Mouse (Mus musculus): ENCODE data around the gene Dnajc5.

DNA sequence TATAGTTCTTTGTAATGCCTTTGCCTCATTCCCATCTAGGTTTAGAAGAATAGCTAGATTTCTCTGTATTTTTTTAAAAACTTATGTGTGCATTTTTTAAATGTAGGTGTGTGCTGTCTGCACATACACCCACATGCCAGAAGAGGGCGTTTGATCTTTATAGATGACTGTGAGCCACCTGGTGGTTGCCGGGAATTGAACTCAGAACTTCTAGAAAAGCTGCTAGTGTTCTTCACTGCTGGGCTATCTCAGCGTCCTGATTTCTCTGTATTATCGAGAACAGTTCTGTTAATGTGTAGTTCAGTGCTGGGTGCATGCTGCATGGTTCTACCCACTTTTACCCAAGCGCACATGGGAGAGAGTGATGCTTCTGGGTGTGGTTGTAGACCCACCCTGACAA, 2.5 kb downstream of the Dnajc5 start:
- TF ChIP-seq CTCF (IDR thresholded peaks at IDR 0.05; ENCODE audit: borderline replicate concordance, extremely low read depth, insufficient read depth, insufficient read length) (peak; percentile 42; the same call in 1 of the 2 replicates), POLR2A (IDR thresholded peaks at IDR 0.05; ENCODE audit: borderline replicate concordance, extremely low read depth, insufficient read depth, insufficient read length, poor library complexity, severe bottlenecking) (no peak)

Measured in brain, embryonic 14.5 days (tissue).